Mouse (Mus musculus) bone marrow macrophage, adult 2 months (primary cell): ENCODE results near the gene Arhgap1.

Experiments
- CTCF ChIP-seq: IDR thresholded peaks from 2 replicates; pipeline ENCODE4 v1.5.1; 2012; ENCODE audit warnings: low read depth, mild to moderate bottlenecking, low read length, moderate library complexity
- POLR2A ChIP-seq: IDR thresholded peaks from 2 replicates; pipeline ENCODE4 v1.6.1; 2012; ENCODE audit warnings: mild to moderate bottlenecking, low read depth, low read length, borderline replicate concordance

GRCm38 (mm10) chr2:91636229-91636628, 13.4 kb upstream of the Arhgap1 start, which contains the start of gene F2:
- TF ChIP-seq POLR2A: no peak
- no peak for TF ChIP-seq CTCF
